In genomic region chr9:68620441-68620840, GRCm38 (mm10) we compare ENCODE assay signal across 15 mouse cellular contexts.
"Had no signal": no experiment of that assay in that cellular context is flagged by ENCODE, and none has a peak within 500 bp of the region (broad histone marks: within the 10 kb centered on the region; RNA-seq: fewer than 3 reads in every experiment).

No protein-coding gene starts in this region.

- H3K4me1 ChIP-seq: intestine, embryonic 15.5 days; kidney, embryonic 15.5 days; lung, embryonic 15.5 days had no signal

- H3K27ac ChIP-seq: intestine, embryonic 15.5 days; kidney, embryonic 15.5 days; left cerebral cortex, adult 2 months; liver, embryonic 14.5 days; lung, embryonic 15.5 days had no signal

- H3K4me2 ChIP-seq: intestine, embryonic 15.5 days; kidney, embryonic 15.5 days; lung, embryonic 15.5 days; midbrain, embryonic 11.5 days had no signal

- ATAC-seq: intestine, embryonic 15.5 days had no signal

- H3K27me3 ChIP-seq: intestine, embryonic 15.5 days; kidney, embryonic 15.5 days; lung, embryonic 15.5 days had no signal

- H3K9ac ChIP-seq: intestine, embryonic 15.5 days; kidney, embryonic 15.5 days; liver, embryonic 14.5 days; lung, embryonic 15.5 days had no signal

- H3K36me3 ChIP-seq: intestine, embryonic 15.5 days; kidney, embryonic 15.5 days; lung, embryonic 15.5 days had no signal

- H3K9me3 ChIP-seq: intestine, embryonic 15.5 days; kidney, embryonic 15.5 days; lung, embryonic 15.5 days had no signal

- DNase-seq: kidney, adult 11 months; kidney, postnatal 10 days; layer of hippocampus, postnatal 36 days; lung, postnatal 14 days; lung, postnatal 4 days; midbrain, embryonic 14.5 days; thymus, adult 2 months; thymus, postnatal 14 days; thymus, postnatal 4 days had no signal

- H3K4me3 ChIP-seq: intestine, embryonic 15.5 days; kidney, embryonic 15.5 days; left cerebral cortex, adult 2 months; lung, embryonic 15.5 days had no signal
